Mouse (Mus musculus): ENCODE measurements around the gene Olfr1270.
"Not testable (repeated sequence)": the region's sequence is repeated elsewhere in the genome, so short reads cannot be mapped to it uniquely, and the experiment has no call there.

Gene Olfr1270

DNA sequence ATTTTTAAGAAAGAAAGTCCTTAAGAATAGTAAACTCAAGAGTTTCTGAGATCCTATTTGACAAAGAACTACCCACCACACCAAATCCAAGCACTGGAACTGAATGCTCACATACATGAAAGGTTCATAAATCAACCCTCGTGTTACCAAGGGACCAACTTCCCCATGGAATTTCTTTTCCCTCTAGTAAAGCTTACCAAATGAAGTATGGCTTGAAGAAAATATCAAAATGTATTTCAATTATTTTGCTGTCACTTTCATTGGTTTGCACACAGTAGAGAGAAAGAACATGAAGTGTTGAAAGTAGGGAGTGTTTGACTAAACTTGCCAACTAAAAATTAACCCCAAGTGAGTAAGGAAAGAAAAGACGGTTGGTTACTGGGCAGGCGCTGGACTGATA is at the start of gene Olfr1270:
Gene Olfr1270 (minus strand): TSS at position 101 of the 400 bp plus-strand sequence.
- POLR2A ChIA-PET, result no interaction called here
- CTCF ChIA-PET, result no interaction called here

GRCm38 (mm10) chr2:90199606-90200005 is 46.7 kb upstream of the Olfr1270 start:
- POLR2A ChIA-PET, CTCF ChIA-PET: not testable (repeated sequence)

- POLR2A ChIA-PET, CTCF ChIA-PET: not testable (repeated sequence)
These were observed 42.4 kb upstream of the Olfr1270 start for GRCm38 (mm10) chr2:90195285-90195684.

DNA sequence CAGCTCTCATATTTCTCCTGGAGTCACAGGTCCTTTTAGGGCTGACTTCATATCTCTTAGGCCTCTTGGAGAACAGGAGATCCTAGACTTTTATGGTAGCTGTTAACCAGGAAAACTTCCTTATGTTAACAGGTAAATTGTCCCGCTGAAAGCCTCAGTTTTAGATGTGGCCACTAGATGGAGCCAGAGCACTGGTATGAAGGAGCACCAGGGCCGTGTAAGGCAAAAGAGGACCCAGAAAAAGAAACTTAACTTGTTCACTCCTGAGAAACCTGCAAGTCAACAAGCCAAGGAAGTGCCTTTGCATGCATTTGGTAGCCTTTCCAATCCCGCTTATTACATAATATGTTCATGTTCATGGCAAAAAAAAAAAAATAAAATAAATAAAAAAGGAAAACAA is 41.9 kb upstream of the Olfr1270 start:
- POLR2A ChIA-PET, result not testable (repeated sequence)

DNA sequence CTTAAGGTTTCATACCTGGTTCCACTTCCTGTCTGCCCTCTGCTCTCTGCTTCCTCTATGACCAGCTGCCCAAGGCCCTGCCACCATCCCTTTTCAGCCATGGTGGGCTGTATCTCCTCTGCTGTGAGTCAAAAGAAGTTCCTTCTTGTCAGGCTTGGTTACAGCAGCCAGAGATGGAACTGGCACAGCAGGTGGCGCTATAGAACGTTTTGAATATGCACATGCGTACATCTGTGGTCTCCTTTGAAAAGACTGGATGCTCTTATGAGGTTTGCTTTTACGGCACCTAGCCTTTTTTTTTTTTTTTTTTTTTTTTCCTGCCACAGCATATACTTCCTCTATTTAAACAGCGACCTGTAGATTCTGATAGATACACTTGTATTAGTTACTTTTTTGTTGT is 34.2 kb upstream of the Olfr1270 start:
- POLR2A ChIA-PET, CTCF ChIA-PET: not testable (repeated sequence)

More for the DNA sequence above, 41.9 kb upstream of the Olfr1270 start:
- CTCF ChIA-PET, result not testable (repeated sequence)

DNA sequence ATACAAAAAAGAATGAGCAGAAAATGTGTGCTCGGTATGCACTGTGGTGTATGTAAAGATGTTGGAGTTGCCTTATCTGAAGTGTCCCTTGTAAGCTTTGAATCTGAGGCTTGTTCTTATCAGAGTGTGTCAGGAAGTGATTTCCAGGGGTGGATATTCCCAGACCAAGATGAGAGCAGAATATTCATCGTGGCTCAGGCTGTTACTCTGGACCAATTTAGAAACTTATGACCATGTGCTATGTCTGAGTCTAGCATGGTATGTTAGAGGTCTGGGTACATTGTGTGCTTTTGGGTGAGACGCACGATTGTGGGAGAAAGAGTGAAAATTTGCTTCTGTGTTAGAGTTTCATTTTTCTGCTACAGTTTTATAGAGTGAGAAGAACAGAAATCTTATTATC is 33.2 kb upstream of the Olfr1270 start:
- CTCF ChIA-PET, POLR2A ChIA-PET: not testable (repeated sequence)

DNA sequence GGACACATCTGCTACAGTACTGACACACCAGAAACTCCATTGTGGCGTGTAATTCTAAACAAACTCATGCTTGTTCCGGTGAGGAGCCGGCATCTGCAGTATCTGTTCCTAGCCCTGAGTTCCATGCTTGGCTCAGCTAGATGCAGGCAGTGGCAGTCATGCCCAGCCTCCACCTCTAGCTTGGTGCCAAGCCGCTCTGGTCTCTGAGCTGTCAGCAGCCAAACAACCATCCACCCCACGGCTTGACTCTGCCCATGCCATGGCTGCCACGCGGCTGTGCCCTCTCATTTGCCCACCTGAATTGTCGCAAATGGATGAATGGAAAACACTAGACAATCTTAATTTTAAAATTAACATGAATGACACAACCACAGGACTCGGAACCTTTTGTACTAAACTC is 1.0 kb upstream of the Olfr1270 start:
- CTCF ChIA-PET, result no interaction called here
- POLR2A ChIA-PET, result no interaction called here

DNA sequence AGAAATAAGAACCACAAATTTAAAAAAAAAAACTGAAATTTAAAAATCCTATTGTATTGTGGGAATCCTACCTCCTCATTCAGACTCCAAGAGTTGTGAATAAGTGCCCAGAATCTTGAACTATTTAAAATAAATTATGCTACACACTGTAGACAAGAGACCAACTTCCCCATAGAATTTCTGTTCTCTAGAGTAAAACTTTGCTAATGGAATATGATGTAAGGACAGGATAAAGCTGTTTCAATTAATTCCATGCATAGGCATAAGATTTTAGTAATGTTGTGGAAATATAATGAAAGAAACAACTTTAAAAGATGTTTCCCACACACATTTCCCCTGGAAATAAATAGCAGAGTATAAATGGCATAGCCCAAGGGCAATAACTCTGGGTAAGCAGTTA is 10.7 kb downstream of the Olfr1270 start, which contains the start of gene Olfr32:
Gene Olfr32 (minus strand): TSS at position 101 of the 400 bp plus-strand sequence.
- POLR2A ChIA-PET, result no interaction called here
- CTCF ChIA-PET, result no interaction called here

- ChIA-PET POLR2A (no interaction called here), CTCF (no interaction called here)
These were observed 31.6 kb downstream of the Olfr1270 start, which contains the start of gene Olfr1269 for GRCm38 (mm10) chr2:90121312-90121711. Gene Olfr1269, minus strand, starts transcription at chr2:90121412.

Data from embryonic stem cell, embryonic (primary cell).